Mouse (Mus musculus): ENCODE data around the gene Commd2.

The Commd2 gene

GRCm38 (mm10) chr3:57651231-57651864, at the start of gene Commd2:
TSS of gene Commd2 (minus strand) at chr3:57651715.
- peak; percentile 94 for ATAC-seq (ENCODE audit: insufficient number of reproducible peaks, low FRiP score, low TSS enrichment)

GRCm38 (mm10) chr3:57696779-57697178, 45.3 kb upstream of the Commd2 start:
- no peak for ATAC-seq (ENCODE audit: insufficient number of reproducible peaks, low FRiP score, low TSS enrichment)

- ATAC-seq (ENCODE audit: insufficient number of reproducible peaks, low FRiP score, low TSS enrichment), result no peak
These were observed 44.7 kb upstream of the Commd2 start for GRCm38 (mm10) chr3:57696249-57696648.

GRCm38 (mm10) chr3:57692719-57693118, 41.2 kb upstream of the Commd2 start, which contains the start of gene Ankub1:
TSS of gene Ankub1 (minus strand) at chr3:57692799.
- no peak for ATAC-seq (ENCODE audit: insufficient number of reproducible peaks, low FRiP score, low TSS enrichment)

- no peak for ATAC-seq (ENCODE audit: insufficient number of reproducible peaks, low FRiP score, low TSS enrichment)
These were observed 40.3 kb upstream of the Commd2 start for GRCm38 (mm10) chr3:57691772-57692171.

GRCm38 (mm10) chr3:57677786-57678185, 26.3 kb upstream of the Commd2 start:
- ATAC-seq (ENCODE audit: insufficient number of reproducible peaks, low FRiP score, low TSS enrichment), result no peak

GRCm38 (mm10) chr3:57674075-57674474, 22.6 kb upstream of the Commd2 start:
- ATAC-seq (ENCODE audit: insufficient number of reproducible peaks, low FRiP score, low TSS enrichment), result no peak

GRCm38 (mm10) chr3:57673586-57673985, 22.1 kb upstream of the Commd2 start:
- ATAC-seq (ENCODE audit: insufficient number of reproducible peaks, low FRiP score, low TSS enrichment), result no peak

GRCm38 (mm10) chr3:57667054-57667723, 15.7 kb upstream of the Commd2 start:
- peak; percentile 92 for ATAC-seq (ENCODE audit: insufficient number of reproducible peaks, low FRiP score, low TSS enrichment)

GRCm38 (mm10) chr3:57665880-57666279, 14.4 kb upstream of the Commd2 start:
- ATAC-seq (ENCODE audit: insufficient number of reproducible peaks, low FRiP score, low TSS enrichment), result no peak

- ATAC-seq (ENCODE audit: insufficient number of reproducible peaks, low FRiP score, low TSS enrichment), result no peak
These were observed 13.2 kb upstream of the Commd2 start for GRCm38 (mm10) chr3:57664682-57665081.

- ATAC-seq (ENCODE audit: insufficient number of reproducible peaks, low FRiP score, low TSS enrichment), result no peak
These were observed 12.2 kb upstream of the Commd2 start for GRCm38 (mm10) chr3:57663731-57664130.

GRCm38 (mm10) chr3:57658608-57659007, 7.1 kb upstream of the Commd2 start:
- no peak for ATAC-seq (ENCODE audit: insufficient number of reproducible peaks, low FRiP score, low TSS enrichment)

GRCm38 (mm10) chr3:57653646-57654045, 2.1 kb upstream of the Commd2 start:
- ATAC-seq (ENCODE audit: insufficient number of reproducible peaks, low FRiP score, low TSS enrichment), result no peak

GRCm38 (mm10) chr3:57652485-57652884, 970 bp upstream of the Commd2 start:
- no peak for ATAC-seq (ENCODE audit: insufficient number of reproducible peaks, low FRiP score, low TSS enrichment)

- ATAC-seq (ENCODE audit: insufficient number of reproducible peaks, low FRiP score, low TSS enrichment), result no peak
These were observed 347 bp upstream of the Commd2 start for GRCm38 (mm10) chr3:57651865-57652259.

GRCm38 (mm10) chr3:57643191-57643590, 8.3 kb downstream of the Commd2 start:
- no peak for ATAC-seq (ENCODE audit: insufficient number of reproducible peaks, low FRiP score, low TSS enrichment)

GRCm38 (mm10) chr3:57637596-57637995, 13.9 kb downstream of the Commd2 start:
- ATAC-seq (ENCODE audit: insufficient number of reproducible peaks, low FRiP score, low TSS enrichment), result no peak

GRCm38 (mm10) chr3:57634763-57635487, 16.6 kb downstream of the Commd2 start:
- ATAC-seq (ENCODE audit: insufficient number of reproducible peaks, low FRiP score, low TSS enrichment), result no peak

GRCm38 (mm10) chr3:57626954-57627513, 24.5 kb downstream of the Commd2 start:
- ATAC-seq (ENCODE audit: insufficient number of reproducible peaks, low FRiP score, low TSS enrichment), result no peak
